Mouse (Mus musculus) skeletal muscle tissue, postnatal 0 days (tissue): ENCODE data around the gene Mrpl49. TPM values are rescaled to one million over a fixed set of nuclear protein-coding genes. Genes with fewer than 3 reads are reported as not detected.

Source experiments
- microRNA-seq, 2 experiments: library from miRNA; unstranded; fragments of <30 nt; microRNA quantifications; one replicate each; pipeline ENCODE4; 2016
- polyA plus RNA-seq: library from polyadenylated mRNA; unstranded; fragments of >200 nt; fragmentation: Nextera tagmentation; extraction: Ambion mirVana; gene quantifications from 2 replicates; pipeline ENCODE4 v1.2.1, GENCODE M21; 2015

The Mrpl49 gene
- polyA plus RNA-seq, result 44.8 and 52.0 TPM in 2 replicates

GRCm38 (mm10) chr19:6057313-6058096 is at the start of gene Mrpl49, which contains the start of gene Fau:
Gene Mrpl49, minus strand, starts transcription at chr19:6057785.
Gene Fau, plus strand, starts transcription at chr19:6057844.

DNA sequence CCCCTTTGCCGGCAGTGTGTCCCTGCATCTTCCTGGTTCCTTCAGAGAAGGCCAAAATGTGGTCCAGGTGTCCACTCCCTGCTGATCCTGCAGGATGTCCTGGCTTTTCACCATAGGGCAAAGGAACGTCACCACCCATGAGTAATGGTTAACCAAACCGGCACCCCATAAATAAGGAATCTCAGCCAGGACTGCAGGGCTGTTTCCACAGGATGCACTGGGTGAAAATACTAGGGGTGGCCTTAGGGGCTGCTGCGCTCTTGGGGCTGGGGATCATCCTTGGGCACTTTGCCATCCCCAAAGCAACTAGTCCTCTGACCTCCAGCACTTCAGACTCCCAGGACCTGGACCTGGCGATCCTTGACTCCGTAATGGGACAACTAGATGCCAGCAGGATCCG is 48.0 kb upstream of the Mrpl49 start, which contains the start of gene Naaladl1:
Naaladl1 (plus strand) TSS at position 197 of the 400 bp plus-strand sequence.

GRCm38 (mm10) chr19:6094119-6094518 is 36.5 kb upstream of the Mrpl49 start, which contains the start of gene AC131692.1:
Gene AC131692.1, plus strand, starts transcription at chr19:6094419.

GRCm38 (mm10) chr19:6084478-6085248 is 27.1 kb upstream of the Mrpl49 start, which contains the start of the genes Zfpl1 and Cdca5:
Gene Zfpl1, minus strand, starts transcription at chr19:6084956.
Gene Cdca5, plus strand, starts transcription at chr19:6084983.

GRCm38 (mm10) chr19:6082156-6082555 is 24.6 kb upstream of the Mrpl49 start, which contains the start of gene Gm28374:
Gene Gm28374, minus strand, starts transcription at chr19:6082256.

DNA sequence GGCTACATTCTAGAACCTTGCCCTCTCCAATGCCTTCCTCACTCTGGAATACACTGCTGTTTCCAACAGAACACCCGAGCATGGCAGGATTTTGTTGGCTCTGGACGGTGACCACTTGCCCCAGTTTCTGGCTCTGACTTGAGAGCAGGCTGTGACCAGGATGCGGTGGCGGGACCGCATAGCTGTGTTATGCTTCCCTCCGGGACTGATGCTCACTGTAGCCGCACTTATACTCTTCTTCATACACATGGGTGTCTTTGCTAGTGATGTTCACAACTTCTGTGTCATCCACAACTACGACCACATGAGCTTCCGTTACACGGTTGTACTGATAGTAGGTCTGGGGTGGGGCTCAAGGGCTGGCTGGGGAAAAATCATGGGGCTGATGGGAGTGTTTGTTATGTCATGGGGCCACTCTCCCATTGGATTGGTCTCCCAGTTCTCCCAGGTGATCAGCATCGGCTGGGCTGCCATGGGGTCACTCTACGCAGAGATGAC is 22.4 kb upstream of the Mrpl49 start, which contains the start of gene Tmem262:
Tmem262 (plus strand) TSS at position 51 of the 498 bp plus-strand sequence.

GRCm38 (mm10) chr19:6076564-6077393 is 19.2 kb upstream of the Mrpl49 start, which contains the start of gene Vps51:
Gene Vps51, minus strand, starts transcription at chr19:6077231.

GRCm38 (mm10) chr19:6067724-6068415 is 10.3 kb upstream of the Mrpl49 start, which contains the start of gene Tm7sf2:
Gene Tm7sf2, minus strand, starts transcription at chr19:6068373.

GRCm38 (mm10) chr19:6061021-6061533 is 3.5 kb upstream of the Mrpl49 start, which contains the start of gene Znhit2:
Gene Znhit2, plus strand, starts transcription at chr19:6061192.

DNA sequence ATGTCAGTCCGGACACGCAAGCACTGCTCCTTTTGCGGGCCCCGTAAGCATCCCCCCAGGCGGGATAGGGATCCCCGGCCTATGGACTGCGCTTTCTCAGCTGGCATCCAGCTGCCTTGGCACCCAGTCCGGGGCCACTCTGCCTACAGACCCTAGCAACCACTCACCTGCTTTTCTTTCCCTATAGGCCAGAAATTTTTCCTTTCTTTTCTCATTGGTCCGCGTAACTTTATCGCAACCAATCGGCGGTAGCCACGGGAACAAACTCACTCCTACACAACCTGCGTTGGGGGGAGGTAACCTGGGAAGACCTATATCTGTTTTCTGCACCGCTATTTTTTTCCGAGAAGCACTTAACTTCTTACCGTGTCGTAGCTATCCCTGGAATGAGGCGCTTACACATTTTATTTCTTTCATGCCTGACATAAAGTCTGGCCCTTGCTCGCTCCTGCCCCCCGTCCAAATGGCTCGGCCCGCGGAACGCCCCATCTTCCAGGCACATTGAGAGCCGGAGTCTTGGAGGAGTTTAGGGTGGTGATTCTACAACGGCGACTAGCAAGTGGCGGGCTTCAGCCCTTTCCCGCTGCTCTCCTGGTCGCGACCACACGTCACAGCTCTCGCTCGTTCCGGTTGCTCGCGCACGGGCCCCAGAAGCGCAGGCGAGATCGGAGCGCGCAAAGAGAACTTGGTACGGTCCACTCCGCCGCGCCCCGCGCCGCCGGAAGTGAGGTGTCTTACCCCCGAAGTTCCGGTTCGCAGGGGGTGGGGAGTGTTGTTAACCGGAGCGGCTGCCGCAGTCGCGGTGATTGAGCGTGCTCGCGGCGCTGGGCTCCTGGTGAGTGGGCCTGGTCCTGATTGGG is 11.1 kb downstream of the Mrpl49 start, which contains the start of gene Syvn1:
Syvn1 (plus strand) TSS at position 283 of the 860 bp plus-strand sequence.

DNA sequence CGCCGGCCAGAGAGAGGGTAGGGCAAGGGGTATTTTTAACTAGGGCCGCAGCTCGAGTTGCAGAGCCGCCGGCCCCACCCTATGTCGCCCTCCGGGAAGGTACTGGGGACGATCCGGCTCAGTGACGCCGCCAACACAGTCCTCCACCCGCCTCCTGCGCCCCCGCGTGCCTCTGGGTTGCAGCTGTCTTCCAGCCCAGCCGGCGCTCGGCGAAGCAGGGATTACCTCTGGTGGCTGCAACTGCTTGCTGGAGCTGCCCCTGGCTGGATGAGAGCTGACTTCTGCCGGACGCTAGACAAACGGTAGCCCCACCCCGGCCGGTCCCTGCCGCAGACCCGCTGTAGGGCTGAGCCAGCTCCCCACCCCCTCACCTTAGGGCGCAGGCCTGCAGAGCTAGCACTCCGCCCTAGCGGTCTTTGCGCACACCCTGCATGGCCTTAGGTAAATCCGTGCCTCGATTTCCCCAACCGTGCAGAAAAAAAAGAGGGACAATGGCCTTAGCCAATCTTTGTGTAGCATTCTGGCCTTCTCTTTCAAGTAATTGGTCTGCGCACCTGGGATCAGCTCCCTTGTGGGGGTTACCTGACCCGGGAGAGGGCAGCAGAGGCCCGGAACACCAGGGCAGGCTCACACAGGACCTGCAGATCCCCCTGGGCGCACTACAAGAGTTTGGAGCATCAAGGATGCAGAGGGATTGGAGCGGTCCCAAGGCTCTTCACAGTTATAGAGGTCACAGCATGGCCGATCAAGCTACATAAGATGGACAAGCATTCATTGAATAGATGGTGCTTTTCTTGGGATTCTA is 41.9 kb downstream of the Mrpl49 start, which contains the start of gene Capn1:
Capn1 (minus strand) TSS at position 387 of the 805 bp plus-strand sequence.

Small RNA genes lying within 50 kb of the gene (microRNA-seq; reads per million reads assigned to microRNA genes)
- gene Mir6988, result 0.64 to 1.2 reads per million in 2 experiments

Other genes with a start within 250 kb of the Mrpl49 start
- gene Frmd8, start 182.5 kb downstream of the Mrpl49 start, polyA plus RNA-seq, result 7.9 and 9.9 TPM in 2 replicates
- 2.9 and 4.3 TPM in 2 replicates for gene Slc25a45, start 180.0 kb downstream of the Mrpl49 start, polyA plus RNA-seq
- gene Tigd3, start 163.6 kb downstream of the Mrpl49 start, polyA plus RNA-seq, result 1.1 and 1.3 TPM in 2 replicates
- gene Dpf2, start 144.8 kb downstream of the Mrpl49 start, polyA plus RNA-seq, result 63.6 and 64.0 TPM in 2 replicates
- 19.1 and 20.6 TPM in 2 replicates for gene Cdc42ep2, start 133.0 kb downstream of the Mrpl49 start, polyA plus RNA-seq
- gene Pola2, start 93.6 kb downstream of the Mrpl49 start, polyA plus RNA-seq, result 24.4 and 25.7 TPM in 2 replicates
- gene Slc22a20, start 71.6 kb downstream of the Mrpl49 start, polyA plus RNA-seq, result 0.10 TPM in 1 of 2 replicates, not detected in the other
- gene Capn1, start 41.9 kb downstream of the Mrpl49 start, polyA plus RNA-seq, result 12.3 and 14.7 TPM in 2 replicates
- 14.2 and 18.7 TPM in 2 replicates for gene Syvn1, start 11.2 kb downstream of the Mrpl49 start, polyA plus RNA-seq
- gene Fau, start 59 bp upstream of the Mrpl49 start, polyA plus RNA-seq, result 518 and 572 TPM in 2 replicates
- 26.3 and 30.6 TPM in 2 replicates for gene Znhit2, start 3.4 kb upstream of the Mrpl49 start, polyA plus RNA-seq
- gene Tm7sf2, start 10.6 kb upstream of the Mrpl49 start, polyA plus RNA-seq, result 34.1 and 41.6 TPM in 2 replicates
- 30.0 and 31.2 TPM in 2 replicates for gene Vps51, start 19.4 kb upstream of the Mrpl49 start, polyA plus RNA-seq
- gene Tmem262, start 22.2 kb upstream of the Mrpl49 start, polyA plus RNA-seq, result not detected in 2 replicates
- 0.35 and 0.45 TPM in 2 replicates for gene Gm28374, start 24.5 kb upstream of the Mrpl49 start, polyA plus RNA-seq
- gene Zfpl1, start 27.2 kb upstream of the Mrpl49 start, polyA plus RNA-seq, result 31.9 and 37.9 TPM in 2 replicates
- 6.3 and 7.4 TPM in 2 replicates for gene Cdca5, start 27.2 kb upstream of the Mrpl49 start, polyA plus RNA-seq
- gene AC131692.1, start 36.6 kb upstream of the Mrpl49 start, polyA plus RNA-seq, result not detected in 2 replicates
- gene Naaladl1, start 48.0 kb upstream of the Mrpl49 start, polyA plus RNA-seq, result 0.06 and 0.17 TPM in 2 replicates
- 27.7 and 29.1 TPM in 2 replicates for gene Sac3d1, start 60.9 kb upstream of the Mrpl49 start, polyA plus RNA-seq
- 19.0 and 19.4 TPM in 2 replicates for gene Snx15, start 70.5 kb upstream of the Mrpl49 start, polyA plus RNA-seq
- 0.27 and 0.34 TPM in 2 replicates for gene Batf2, start 83.2 kb upstream of the Mrpl49 start, polyA plus RNA-seq
- gene Arl2, start 83.8 kb upstream of the Mrpl49 start, polyA plus RNA-seq, result 103 and 109 TPM in 2 replicates
- gene Majin, start 126.6 kb upstream of the Mrpl49 start, polyA plus RNA-seq, result not detected in 2 replicates
- gene Gpha2, start 168.6 kb upstream of the Mrpl49 start, polyA plus RNA-seq, result not detected in 2 replicates
- 14.8 and 16.1 TPM in 2 replicates for gene Ppp2r5b, start 178.1 kb upstream of the Mrpl49 start, polyA plus RNA-seq
- gene Atg2a, start 183.9 kb upstream of the Mrpl49 start, polyA plus RNA-seq, result 4.6 and 5.9 TPM in 2 replicates
- gene Ehd1, start 218.9 kb upstream of the Mrpl49 start, polyA plus RNA-seq, result 59.1 and 78.1 TPM in 2 replicates
- gene Cdc42bpg, start 248.7 kb upstream of the Mrpl49 start, polyA plus RNA-seq, result 0.41 and 0.46 TPM in 2 replicates